Mouse (Mus musculus) CD4-positive helper T cell, adult 2 months (primary cell): Measurements from ENCODE around the gene Pecam1.
"Not testable (repeated sequence)": the region's sequence is repeated elsewhere in the genome, so short reads cannot be mapped to it uniquely, and the experiment has no call there.

Source experiments
- DNase-seq: peaks from one replicate; pipeline ENCODE4 v3.0.0-alpha.2; 2012; ENCODE audit warnings: low read depth, missing footprints, low spot score

The Pecam1 gene

GRCm38 (mm10) chr11:106635946-106636345, 114.5 kb downstream of the Pecam1 start:
- no peak for DNase-seq

- not testable (repeated sequence) for DNase-seq
Measured at GRCm38 (mm10) chr11:106634175-106634574, 116.3 kb downstream of the Pecam1 start.

- DNase-seq = no peak
Measured at GRCm38 (mm10) chr11:106633456-106633855, 117.0 kb downstream of the Pecam1 start.

- DNase-seq = peak; percentile 79
Measured at GRCm38 (mm10) chr11:106627692-106628091, 122.7 kb downstream of the Pecam1 start.

GRCm38 (mm10) chr11:106625577-106625976, 124.9 kb downstream of the Pecam1 start:
- DNase-seq = no peak

GRCm38 (mm10) chr11:106623629-106624028, 126.8 kb downstream of the Pecam1 start:
- DNase-seq = no peak

- DNase-seq = no peak
Measured at GRCm38 (mm10) chr11:106622056-106622455, 128.4 kb downstream of the Pecam1 start.

- DNase-seq = not testable (repeated sequence)
Measured at GRCm38 (mm10) chr11:106618768-106619167, 131.7 kb downstream of the Pecam1 start.

- DNase-seq = no peak
Measured at GRCm38 (mm10) chr11:106617821-106618580, 132.4 kb downstream of the Pecam1 start.

GRCm38 (mm10) chr11:106615561-106615960, 134.9 kb downstream of the Pecam1 start:
- DNase-seq = no peak

- DNase-seq = no peak
Measured at GRCm38 (mm10) chr11:106614339-106614645, 136.1 kb downstream of the Pecam1 start.

GRCm38 (mm10) chr11:106613638-106614338, 136.6 kb downstream of the Pecam1 start:
- DNase-seq = peak; percentile 53

- peak; percentile 88 for DNase-seq
Measured at GRCm38 (mm10) chr11:106612961-106613637, 137.3 kb downstream of the Pecam1 start, which contains the start of gene Tex2. Gene Tex2, minus strand, starts transcription at chr11:106613423.

GRCm38 (mm10) chr11:106612209-106612960, 138.0 kb downstream of the Pecam1 start:
- no peak for DNase-seq

- DNase-seq = no peak
Measured at GRCm38 (mm10) chr11:106609731-106610130, 140.7 kb downstream of the Pecam1 start.

- DNase-seq = no peak
Measured at GRCm38 (mm10) chr11:106607316-106607715, 143.1 kb downstream of the Pecam1 start.

GRCm38 (mm10) chr11:106606042-106606441, 144.4 kb downstream of the Pecam1 start:
- no peak for DNase-seq
